Mouse (Mus musculus): ENCODE measurements around the gene 1700015G11Rik.

Gene 1700015G11Rik

GRCm38 (mm10) chr7:52015628-52016027 lies at the start of gene 1700015G11Rik:
Gene 1700015G11Rik (minus strand): TSS chr7:52015728.
- DNase-seq (ENCODE audit: inconsistent age in 2 of 2, low spot score in 1 of 2), result no peak

- DNase-seq (ENCODE audit: inconsistent age in 2 of 2, low spot score in 1 of 2), result no peak
Measured at GRCm38 (mm10) chr7:52056954-52057353, 41.4 kb upstream of the 1700015G11Rik start.

GRCm38 (mm10) chr7:52056274-52056673 lies 40.7 kb upstream of the 1700015G11Rik start:
- DNase-seq (ENCODE audit: inconsistent age in 2 of 2, low spot score in 1 of 2), result no peak

GRCm38 (mm10) chr7:52055831-52056230 lies 40.3 kb upstream of the 1700015G11Rik start:
- no peak for DNase-seq (ENCODE audit: inconsistent age in 2 of 2, low spot score in 1 of 2)

GRCm38 (mm10) chr7:52037600-52038582 lies 22.4 kb upstream of the 1700015G11Rik start:
- peak; percentile 15 to 74 for DNase-seq (ENCODE audit: inconsistent age in 2 of 2, low spot score in 1 of 2)

- no peak for DNase-seq (ENCODE audit: inconsistent age in 2 of 2, low spot score in 1 of 2)
Measured at GRCm38 (mm10) chr7:52024050-52024626, 8.6 kb upstream of the 1700015G11Rik start.

- DNase-seq (ENCODE audit: inconsistent age in 2 of 2, low spot score in 1 of 2), result no peak
Measured at GRCm38 (mm10) chr7:52022039-52022438, 6.5 kb upstream of the 1700015G11Rik start.

GRCm38 (mm10) chr7:52015180-52015579 lies 348 bp downstream of the 1700015G11Rik start:
- no peak for DNase-seq (ENCODE audit: inconsistent age in 2 of 2, low spot score in 1 of 2)

- no peak for DNase-seq (ENCODE audit: inconsistent age in 2 of 2, low spot score in 1 of 2)
Measured at GRCm38 (mm10) chr7:52013457-52013856, 2.1 kb downstream of the 1700015G11Rik start.

- no peak for DNase-seq (ENCODE audit: inconsistent age in 2 of 2, low spot score in 1 of 2)
Measured at GRCm38 (mm10) chr7:52007138-52007537, 8.4 kb downstream of the 1700015G11Rik start.

GRCm38 (mm10) chr7:52006296-52006630 lies 9.3 kb downstream of the 1700015G11Rik start:
- DNase-seq (ENCODE audit: inconsistent age in 2 of 2, low spot score in 1 of 2), result no peak

GRCm38 (mm10) chr7:52005511-52006295 lies 9.8 kb downstream of the 1700015G11Rik start, which contains the start of gene Svip:
Gene Svip (minus strand): TSS chr7:52006018.
- DNase-seq (ENCODE audit: inconsistent age in 2 of 2, low spot score in 1 of 2), result peak; percentile 95 to 97

GRCm38 (mm10) chr7:51991020-51991419 lies 24.5 kb downstream of the 1700015G11Rik start:
- DNase-seq (ENCODE audit: inconsistent age in 2 of 2, low spot score in 1 of 2), result no peak

GRCm38 (mm10) chr7:51986909-51987308 lies 28.6 kb downstream of the 1700015G11Rik start:
- no peak for DNase-seq (ENCODE audit: inconsistent age in 2 of 2, low spot score in 1 of 2)

GRCm38 (mm10) chr7:51985763-51986162 lies 29.8 kb downstream of the 1700015G11Rik start:
- no peak for DNase-seq (ENCODE audit: inconsistent age in 2 of 2, low spot score in 1 of 2)

- DNase-seq (ENCODE audit: inconsistent age in 2 of 2, low spot score in 1 of 2), result no peak
Measured at GRCm38 (mm10) chr7:51982303-51982702, 33.2 kb downstream of the 1700015G11Rik start.

GRCm38 (mm10) chr7:51979271-51979670 lies 36.3 kb downstream of the 1700015G11Rik start:
- peak in 1 of 2 experiments; percentile 75 for DNase-seq (ENCODE audit: inconsistent age in 2 of 2, low spot score in 1 of 2)

GRCm38 (mm10) chr7:51975181-51975580 lies 40.3 kb downstream of the 1700015G11Rik start:
- peak; percentile 37 to 82 for DNase-seq (ENCODE audit: inconsistent age in 2 of 2, low spot score in 1 of 2)

GRCm38 (mm10) chr7:51973526-51973925 lies 42.0 kb downstream of the 1700015G11Rik start:
- DNase-seq (ENCODE audit: inconsistent age in 2 of 2, low spot score in 1 of 2), result peak; percentile 55 to 81

GRCm38 (mm10) chr7:51973091-51973490 lies 42.4 kb downstream of the 1700015G11Rik start:
- no peak for DNase-seq (ENCODE audit: inconsistent age in 2 of 2, low spot score in 1 of 2)

GRCm38 (mm10) chr7:51972252-51972855 lies 43.2 kb downstream of the 1700015G11Rik start:
- peak; percentile 66 to 92 for DNase-seq (ENCODE audit: inconsistent age in 2 of 2, low spot score in 1 of 2)

Measured in adrenal gland, adult (tissue).